Mouse (Mus musculus): Measurements from ENCODE around the gene Pla1a.
"Not testable (repeated sequence)": the region's sequence is repeated elsewhere in the genome, so short reads cannot be mapped to it uniquely, and the experiment has no call there.

Gene Pla1a

GRCm38 (mm10) chr16:38459990-38460389 lies 27.0 kb upstream of the Pla1a start:
- no peak for ATAC-seq (ENCODE audit: insufficient number of reproducible peaks, low FRiP score, low TSS enrichment)

- ATAC-seq (ENCODE audit: insufficient number of reproducible peaks, low FRiP score, low TSS enrichment), result no peak
These were observed 25.8 kb upstream of the Pla1a start for GRCm38 (mm10) chr16:38458600-38459280.

- no peak for ATAC-seq (ENCODE audit: insufficient number of reproducible peaks, low FRiP score, low TSS enrichment)
These were observed 24.0 kb upstream of the Pla1a start for GRCm38 (mm10) chr16:38456812-38457567.

GRCm38 (mm10) chr16:38455511-38456418 lies 22.8 kb upstream of the Pla1a start, which contains the start of gene Cd80:
Gene Cd80 (plus strand): TSS chr16:38455561.
- no peak for ATAC-seq (ENCODE audit: insufficient number of reproducible peaks, low FRiP score, low TSS enrichment)

- ATAC-seq (ENCODE audit: insufficient number of reproducible peaks, low FRiP score, low TSS enrichment), result no peak
These were observed 21.7 kb upstream of the Pla1a start for GRCm38 (mm10) chr16:38454533-38455254.

GRCm38 (mm10) chr16:38453952-38454351 lies 21.0 kb upstream of the Pla1a start:
- ATAC-seq (ENCODE audit: insufficient number of reproducible peaks, low FRiP score, low TSS enrichment), result no peak

GRCm38 (mm10) chr16:38453203-38453553 lies 20.2 kb upstream of the Pla1a start:
- no peak for ATAC-seq (ENCODE audit: insufficient number of reproducible peaks, low FRiP score, low TSS enrichment)

GRCm38 (mm10) chr16:38452442-38453202 lies 19.7 kb upstream of the Pla1a start, which contains the start of gene Adprh:
Gene Adprh (minus strand): TSS chr16:38452703.
- peak; percentile 95 for ATAC-seq (ENCODE audit: insufficient number of reproducible peaks, low FRiP score, low TSS enrichment)

GRCm38 (mm10) chr16:38451421-38452205 lies 18.7 kb upstream of the Pla1a start:
- no peak for ATAC-seq (ENCODE audit: insufficient number of reproducible peaks, low FRiP score, low TSS enrichment)

- no peak for ATAC-seq (ENCODE audit: insufficient number of reproducible peaks, low FRiP score, low TSS enrichment)
These were observed 17.8 kb upstream of the Pla1a start for GRCm38 (mm10) chr16:38450707-38451106.

- ATAC-seq (ENCODE audit: insufficient number of reproducible peaks, low FRiP score, low TSS enrichment), result no peak
These were observed 15.5 kb upstream of the Pla1a start for GRCm38 (mm10) chr16:38448458-38448857.

GRCm38 (mm10) chr16:38447366-38447765 lies 14.4 kb upstream of the Pla1a start:
- no peak for ATAC-seq (ENCODE audit: insufficient number of reproducible peaks, low FRiP score, low TSS enrichment)

- not testable (repeated sequence) for ATAC-seq (ENCODE audit: insufficient number of reproducible peaks, low FRiP score, low TSS enrichment)
These were observed 13.2 kb upstream of the Pla1a start for GRCm38 (mm10) chr16:38446141-38446540.

- no peak for ATAC-seq (ENCODE audit: insufficient number of reproducible peaks, low FRiP score, low TSS enrichment)
These were observed 12.6 kb upstream of the Pla1a start for GRCm38 (mm10) chr16:38445576-38445975.

GRCm38 (mm10) chr16:38445046-38445445 lies 12.1 kb upstream of the Pla1a start:
- ATAC-seq (ENCODE audit: insufficient number of reproducible peaks, low FRiP score, low TSS enrichment), result no peak

GRCm38 (mm10) chr16:38443721-38444464 lies 10.9 kb upstream of the Pla1a start:
- ATAC-seq (ENCODE audit: insufficient number of reproducible peaks, low FRiP score, low TSS enrichment), result no peak

- ATAC-seq (ENCODE audit: insufficient number of reproducible peaks, low FRiP score, low TSS enrichment), result no peak
These were observed 9.3 kb upstream of the Pla1a start for GRCm38 (mm10) chr16:38442216-38442615.

- no peak for ATAC-seq (ENCODE audit: insufficient number of reproducible peaks, low FRiP score, low TSS enrichment)
These were observed 8.7 kb upstream of the Pla1a start for GRCm38 (mm10) chr16:38441611-38442010.

Data from cerebellum, adult (tissue).